Mouse (Mus musculus) ES-E14 (cell line): ENCODE measurements at regions not wholly inside any gene's neighbourhood (a gene's known extent, or its start where the extent isn't known, plus 50 kb on each side); places are given as distances from the start of the nearest gene placed in this dataset.
A peak's percentile ranks its signal among the peaks of the same experiment; 100 is the strongest.

ENCODE experiments used
- DNase-seq: peaks from one replicate; pipeline ENCODE4 v3.0.0-alpha.2; 2013; ENCODE audit warnings: low read depth, low spot score
- H3K27ac ChIP-seq: 2 replicates; pipeline ENCODE4 v1.5.1; 2012; ENCODE audit warnings: low read depth, mild to moderate bottlenecking, low read length, moderate library complexity, mixed read lengths; ENCODE audit not compliant: poor library complexity, insufficient read depth, severe bottlenecking
- H3K36me3 ChIP-seq: 2 replicates; pipeline ENCODE4 v1.6.1; 2012; ENCODE audit warnings: mild to moderate bottlenecking, low read length, moderate library complexity, mixed read lengths; ENCODE audit not compliant: control insufficient read depth, poor library complexity, insufficient read depth, severe bottlenecking
- H3K4me1 ChIP-seq, 2 experiments: fragments of 150-350 bp in 1 of 2; sonication (generic) in 1 of 2; 2 replicates each; pipeline ENCODE4 v1.6.1; 2012; ENCODE audit warnings: low read length in 2 of 2, mild to moderate bottlenecking in 1 of 2, mixed read lengths in 1 of 2; ENCODE audit not compliant: control insufficient read depth in 2 of 2, insufficient read depth in 2 of 2, poor library complexity in 1 of 2
- H3K4me3 ChIP-seq, 2 experiments: fragments of 150-350 bp in 1 of 2; sonication (generic) in 1 of 2; 2 replicates each; pipeline ENCODE4 v1.5.1; 2012; ENCODE audit warnings: low read length in 2 of 2, low read depth in 1 of 2, mild to moderate bottlenecking in 1 of 2, mixed read lengths in 1 of 2; ENCODE audit not compliant: insufficient read depth in 1 of 2, poor library complexity in 1 of 2, severe bottlenecking in 1 of 2
- H3K9ac ChIP-seq: 2 replicates; pipeline ENCODE4 v1.6.1; 2012; ENCODE audit warnings: low read depth, mild to moderate bottlenecking, low read length, mixed read lengths; ENCODE audit not compliant: poor library complexity, insufficient read depth, severe bottlenecking
- H3K9me3 ChIP-seq: fragments of 150-350 bp; sonication (generic); 2 replicates; pipeline ENCODE4 v1.6.1; 2012; ENCODE audit warnings: low read depth, mild to moderate bottlenecking, low read length; ENCODE audit not compliant: control insufficient read depth, insufficient read depth
- CHD2 ChIP-seq: IDR thresholded peaks from 2 replicates; pipeline ENCODE4 v1.6.1; 2014; ENCODE audit warnings: mild to moderate bottlenecking, low read depth, low read length, inconsistent platforms
- HCFC1 ChIP-seq: IDR thresholded peaks from 2 replicates; pipeline ENCODE4 v1.6.1; 2012; ENCODE audit warnings: low read length, inconsistent platforms, borderline replicate concordance; ENCODE audit not compliant: insufficient read depth
- MAFK ChIP-seq: IDR thresholded peaks from 2 replicates; pipeline ENCODE4 v1.6.1; 2014; ENCODE audit warnings: mild to moderate bottlenecking, low read depth, low read length, inconsistent platforms; ENCODE audit not compliant: insufficient read depth
- ZC3H11A ChIP-seq: IDR thresholded peaks from 2 replicates; pipeline ENCODE4 v1.6.1; 2012; ENCODE audit warnings: low read depth, mild to moderate bottlenecking, inconsistent platforms, low read length, borderline replicate concordance
- ZNF384 ChIP-seq: IDR thresholded peaks from 2 replicates; pipeline ENCODE4 v1.6.1; 2012; ENCODE audit warnings: low read depth, low read length, inconsistent platforms
- in situ Hi-C, 2 experiments: fragments of 600-800 bp; cut with MboI; formaldehyde crosslinking; loops; one replicate each; pipeline ENCODE4 v1.15.1; 2025; ENCODE audit warnings: low sequenced_read_pairs in 2 of 2, inconsistent platforms in 1 of 2; ENCODE audit not compliant: unreplicated experiment in 2 of 2

GRCm38 (mm10) chr8:10821901-10822300 is 186.4 kb downstream of the Irs2 start:
- no peaks in the 10 kb centered on the region for H3K36me3 ChIP-seq

GRCm38 (mm10) chr8:10814499-10814898 is 193.8 kb downstream of the Irs2 start:
- no peak for DNase-seq
- in situ Hi-C loops: no loop called here
- no peaks in the 10 kb centered on the region for H3K9me3 ChIP-seq
- no peak overlapping the region for H3K9ac ChIP-seq
- no peak for TF ChIP-seq ZNF384
- no peak overlapping the region for H3K27ac ChIP-seq
- no peak overlapping the region for H3K4me3 ChIP-seq
- no peaks in the 10 kb centered on the region for H3K4me1 ChIP-seq
- H3K36me3 ChIP-seq: no peaks in the 10 kb centered on the region

More at GRCm38 (mm10) chr8:10821901-10822300, 186.4 kb downstream of the Irs2 start:
- Histone ChIP-seq H3K4me3 (no peak overlapping the region), H3K4me1 (no peaks in the 10 kb centered on the region), H3K9me3 (no peaks in the 10 kb centered on the region), H3K27ac (no peak overlapping the region), H3K9ac (no peak overlapping the region)
- TF ChIP-seq CHD2 (no peak), HCFC1 (no peak), ZC3H11A (no peak), ZNF384 (no peak), MAFK (no peak)
- DNase-seq: no peak
- in situ Hi-C loops: no loop called here

DNA sequence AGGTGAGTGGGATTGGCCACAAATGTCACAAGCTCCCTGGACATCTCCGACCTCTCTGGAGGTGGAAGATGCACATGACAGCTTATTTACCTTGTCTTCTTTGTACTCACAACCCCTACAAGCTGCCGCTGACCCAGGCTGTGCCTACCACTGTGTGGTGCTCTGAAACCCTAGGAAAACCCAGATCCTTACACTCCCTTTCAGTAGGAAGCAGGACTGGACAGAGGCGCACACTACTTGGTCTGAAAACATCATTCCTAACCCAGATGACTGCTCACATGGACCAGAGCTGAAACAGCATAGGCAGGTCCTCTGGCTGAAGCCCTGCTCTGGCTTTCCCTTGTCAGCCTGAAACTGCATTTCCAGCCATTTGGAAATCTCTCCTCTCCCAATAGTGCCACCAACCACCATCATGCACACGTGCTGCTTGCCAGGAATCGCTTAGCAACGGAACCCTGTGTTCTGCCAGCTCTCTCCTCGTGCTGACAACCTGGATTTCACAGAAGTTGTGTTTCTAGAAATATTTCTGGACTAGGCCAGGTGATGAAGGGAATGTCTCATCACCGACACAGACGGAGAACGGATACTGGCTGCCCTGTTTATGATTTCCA is 196.1 kb downstream of the Irs2 start:
- in situ Hi-C loops: no loop called here
- no peak for DNase-seq
- H3K27ac ChIP-seq: no peak overlapping the region

DNA sequence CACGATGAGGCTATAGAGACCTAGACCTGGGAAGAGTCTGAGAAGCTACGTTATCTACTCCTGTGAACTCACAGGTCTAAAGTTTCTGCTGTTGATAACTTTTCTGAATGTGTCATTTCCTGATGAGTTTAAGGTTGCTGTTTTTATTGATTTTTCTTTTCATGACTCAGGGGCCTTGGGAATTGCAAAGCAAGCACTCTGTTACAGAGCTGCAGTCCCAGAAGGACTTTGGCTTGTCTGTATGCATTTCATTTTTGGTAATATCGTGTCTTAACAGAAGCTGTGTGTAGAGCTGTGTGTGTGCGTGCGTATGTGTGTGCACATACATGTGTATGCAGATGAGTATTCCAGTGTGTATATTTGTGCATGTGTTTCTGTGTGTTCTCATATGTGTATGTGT is 201.2 kb downstream of the Irs2 start:
- no peak for DNase-seq
- Histone ChIP-seq H3K27ac (no peak overlapping the region), H3K36me3 (no peaks in the 10 kb centered on the region), H3K9me3 (no peaks in the 10 kb centered on the region), H3K4me1 (no peaks in the 10 kb centered on the region), H3K9ac (no peak overlapping the region), H3K4me3 (no peak overlapping the region)
- in situ Hi-C loops: no loop called here
- TF ChIP-seq ZC3H11A (no peak), HCFC1 (no peak), ZNF384 (no peak), MAFK (no peak), CHD2 (no peak)

More for the DNA sequence above, 196.1 kb downstream of the Irs2 start:
- no peaks in the 10 kb centered on the region for H3K4me1 ChIP-seq
- H3K9ac ChIP-seq: no peak overlapping the region
- no peaks in the 10 kb centered on the region for H3K9me3 ChIP-seq
- H3K36me3 ChIP-seq: no peaks in the 10 kb centered on the region
- TF ChIP-seq HCFC1: no peak
- TF ChIP-seq MAFK: no peak
- no peak for TF ChIP-seq ZNF384
- TF ChIP-seq CHD2: no peak
- TF ChIP-seq ZC3H11A: no peak
- H3K4me3 ChIP-seq: no peak overlapping the region

- peak; percentile 4 for DNase-seq
- H3K4me1 ChIP-seq: no peaks in the 10 kb centered on the region
- no peaks in the 10 kb centered on the region for H3K36me3 ChIP-seq
- in situ Hi-C loops: no loop called here
- no peak overlapping the region for H3K9ac ChIP-seq
- no peak overlapping the region for H3K4me3 ChIP-seq
- H3K27ac ChIP-seq: no peak overlapping the region
- no peaks in the 10 kb centered on the region for H3K9me3 ChIP-seq
- no peak for TF ChIP-seq CHD2
- TF ChIP-seq MAFK: no peak
- no peak for TF ChIP-seq ZNF384
- no peak for TF ChIP-seq ZC3H11A
- no peak for TF ChIP-seq HCFC1
Measured at GRCm38 (mm10) chr8:10805405-10806151, 202.7 kb downstream of the Irs2 start.
